Mouse (Mus musculus) mouse trophoblast stem cell (cell line): ENCODE results near the gene Cwc27.

Experiments used
- in situ Hi-C, 2 experiments: fragments of 300-500 bp; cut with MseI, MboI; formaldehyde crosslinking; loops; 2 replicates in 1 of 2; 3 replicates in 1 of 2; pipeline ENCODE4 v1.15.1; 2025

The Cwc27 gene

GRCm38 (mm10) chr13:104650145-104650544 lies 166.8 kb downstream of the Cwc27 start:
- in situ Hi-C loops: no loop called here

DNA sequence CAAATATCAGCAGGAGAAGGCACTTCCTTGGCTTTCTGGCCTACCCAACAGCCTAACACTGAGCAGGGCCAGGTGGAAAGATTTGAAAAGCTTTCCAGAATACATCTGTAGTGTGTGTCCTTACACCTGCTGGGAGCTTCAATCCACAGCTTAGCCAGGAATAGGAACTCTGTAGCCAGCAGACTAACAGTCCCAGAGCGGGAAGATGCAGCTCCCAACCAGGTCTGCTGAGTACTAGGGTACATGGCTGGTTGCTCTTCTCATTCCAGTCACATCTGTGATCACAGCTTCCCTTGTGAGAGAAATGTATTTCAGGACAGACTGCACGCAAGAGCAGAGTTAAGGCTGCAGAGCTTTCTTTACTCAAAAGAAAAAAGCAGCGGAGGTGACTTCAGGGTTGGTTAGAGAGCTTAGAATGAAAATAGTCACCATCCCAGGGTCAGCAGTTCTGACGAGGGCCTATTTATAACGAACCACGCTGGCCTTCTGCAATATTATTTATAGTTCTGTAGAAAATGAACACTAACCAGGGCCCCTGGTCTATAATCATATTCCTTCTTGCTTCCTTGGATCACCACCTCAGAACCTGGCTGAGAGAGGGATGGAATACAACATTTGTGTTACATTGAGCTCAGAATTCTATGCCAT lies 171.0 kb downstream of the Cwc27 start:
- in situ Hi-C loops: no loop called here

DNA sequence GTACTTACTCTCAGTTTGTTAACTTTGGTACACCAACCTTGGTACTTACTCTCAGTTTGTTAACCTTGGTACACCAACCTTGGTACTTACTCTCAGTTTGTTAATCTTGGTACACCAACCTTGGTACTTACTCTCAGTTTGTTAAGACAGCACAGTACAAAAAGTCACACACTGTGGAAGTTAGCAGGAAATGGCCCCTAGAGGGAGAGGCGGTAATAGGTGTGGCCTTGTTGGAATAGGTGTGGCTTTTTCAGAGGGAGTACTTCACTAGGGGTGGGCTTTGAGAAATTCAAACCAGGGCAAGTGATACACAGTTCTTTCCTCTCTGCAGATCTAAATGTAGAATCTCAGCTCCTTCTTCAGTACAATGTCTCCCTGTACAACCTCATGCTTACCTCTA lies 172.8 kb downstream of the Cwc27 start:
- in situ Hi-C loops: no loop called here

GRCm38 (mm10) chr13:104640694-104641454 lies 176.1 kb downstream of the Cwc27 start:
- in situ Hi-C loops: no loop called here

DNA sequence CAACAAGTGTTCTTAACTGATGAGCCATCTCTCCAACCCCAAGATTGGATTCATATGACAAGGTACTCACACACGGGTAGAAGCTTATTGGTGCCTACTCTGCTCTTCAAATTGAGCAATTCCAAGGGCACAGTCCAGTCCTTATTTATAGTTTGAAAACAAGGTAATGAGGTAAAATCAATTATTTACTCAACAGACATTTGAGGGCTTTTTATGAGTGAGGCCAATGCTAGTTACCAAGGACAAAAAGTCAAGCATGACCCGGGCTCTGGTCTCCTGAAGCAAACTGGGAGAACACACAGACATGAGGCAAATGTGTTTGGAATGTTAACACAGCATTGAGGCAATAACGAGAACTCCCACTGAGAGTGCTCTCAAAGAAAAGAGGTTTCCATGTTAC lies 178.0 kb downstream of the Cwc27 start:
- in situ Hi-C loops: no loop called here

- in situ Hi-C loops: no loop called here
These were observed 180.9 kb downstream of the Cwc27 start for GRCm38 (mm10) chr13:104635965-104636462.

DNA sequence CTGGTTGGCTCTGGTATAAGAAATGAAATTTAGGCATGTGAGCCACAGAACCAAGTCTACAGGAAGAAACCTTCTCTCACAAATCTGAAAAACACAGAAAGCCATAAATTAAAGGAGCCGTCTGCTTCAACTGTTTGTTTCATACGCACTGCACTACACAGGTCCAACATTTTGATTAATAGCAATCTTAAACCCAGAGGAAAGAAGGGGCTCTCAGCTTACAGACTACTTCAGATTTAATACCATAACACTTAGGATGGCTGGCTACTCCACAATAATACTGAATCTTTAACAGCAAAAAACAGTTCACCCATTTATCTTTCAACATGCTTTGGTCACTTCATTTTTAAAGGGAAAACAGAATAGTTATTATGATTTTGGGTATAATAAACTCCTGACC lies 182.2 kb downstream of the Cwc27 start:
- in situ Hi-C loops: no loop called here

DNA sequence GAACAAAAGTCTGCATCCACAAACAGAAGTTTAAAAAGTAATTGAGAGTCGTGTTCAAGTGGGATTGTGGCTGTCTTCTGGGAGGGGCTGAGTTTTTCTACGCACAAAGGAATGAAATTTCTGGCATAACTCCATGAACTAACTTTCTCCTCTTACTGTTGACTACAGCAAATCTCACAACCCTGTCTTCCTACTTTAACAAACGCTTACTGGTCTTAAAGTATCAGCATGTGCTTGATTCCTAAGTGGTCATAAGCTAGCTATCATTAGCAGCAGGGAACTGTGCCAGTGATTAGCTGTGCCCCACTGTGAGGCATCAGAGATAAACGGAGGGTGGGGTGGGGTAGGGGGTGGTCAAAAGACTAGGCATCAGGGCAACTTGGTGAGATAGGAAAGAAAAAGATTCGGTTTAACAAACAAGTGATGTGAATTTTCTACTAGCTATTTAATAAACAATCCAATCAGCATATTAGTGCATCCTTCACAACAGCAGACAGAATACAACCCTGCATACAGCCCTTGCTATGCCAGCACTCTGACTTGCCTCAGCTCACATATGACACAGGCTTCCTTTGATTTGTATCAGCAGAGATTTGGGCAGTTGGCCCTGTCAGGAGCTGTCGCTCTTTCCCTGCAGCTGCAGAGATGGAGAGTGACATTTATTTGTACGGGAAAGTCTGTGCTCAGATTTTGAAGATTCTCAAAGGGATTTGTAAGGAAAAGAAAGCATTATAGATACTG lies 184.3 kb downstream of the Cwc27 start:
- in situ Hi-C loops: no loop called here

- in situ Hi-C loops: no loop called here
These were observed 185.2 kb downstream of the Cwc27 start for GRCm38 (mm10) chr13:104631621-104632205.

- in situ Hi-C loops: no loop called here
These were observed 186.1 kb downstream of the Cwc27 start for GRCm38 (mm10) chr13:104630808-104631207.

DNA sequence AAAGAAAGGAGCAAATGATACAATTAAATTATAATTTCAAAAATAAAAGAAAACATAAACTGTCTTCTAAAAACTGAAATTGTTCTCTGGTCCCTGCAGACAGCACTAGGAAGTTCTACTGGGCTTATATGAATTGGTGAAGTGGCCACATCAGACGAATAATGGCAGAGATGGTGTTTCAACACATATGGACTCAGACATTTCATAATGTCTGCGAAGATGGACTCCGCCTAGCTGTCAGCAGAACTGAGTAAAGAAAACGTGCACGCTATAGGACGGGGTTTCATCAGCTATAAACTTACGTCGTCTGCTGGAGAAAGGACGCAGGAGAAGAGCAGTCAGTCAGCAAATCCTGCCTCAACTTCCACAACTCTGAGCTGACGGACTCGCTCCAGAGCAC lies 187.3 kb downstream of the Cwc27 start:
- in situ Hi-C loops: no loop called here

- in situ Hi-C loops: no loop called here
These were observed 188.9 kb downstream of the Cwc27 start for GRCm38 (mm10) chr13:104628019-104628418.

GRCm38 (mm10) chr13:104627169-104627909 lies 189.6 kb downstream of the Cwc27 start:
- in situ Hi-C loops: no loop called here

GRCm38 (mm10) chr13:104623130-104623891 lies 193.6 kb downstream of the Cwc27 start:
- in situ Hi-C loops: no loop called here

GRCm38 (mm10) chr13:104622102-104622743 lies 194.7 kb downstream of the Cwc27 start:
- in situ Hi-C loops: no loop called here

DNA sequence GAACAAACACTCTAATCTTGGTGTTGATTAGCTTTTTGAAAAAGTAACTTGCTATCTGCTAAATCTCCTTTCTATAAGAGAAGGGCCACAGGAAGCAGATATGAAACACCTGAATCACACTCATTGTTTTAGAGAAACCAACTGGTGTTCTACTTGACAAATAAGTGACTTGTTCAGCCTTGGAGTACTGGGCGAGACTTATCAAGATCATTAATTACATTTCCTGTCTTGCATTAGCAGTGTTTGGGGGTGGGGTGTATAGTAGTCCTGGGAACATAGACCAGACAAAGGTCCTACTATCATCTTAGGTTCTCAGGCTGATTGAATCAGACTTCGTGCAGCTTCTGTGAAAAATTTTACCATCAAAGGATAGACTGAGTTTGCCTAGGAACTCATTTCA lies 196.5 kb downstream of the Cwc27 start:
- in situ Hi-C loops: no loop called here

DNA sequence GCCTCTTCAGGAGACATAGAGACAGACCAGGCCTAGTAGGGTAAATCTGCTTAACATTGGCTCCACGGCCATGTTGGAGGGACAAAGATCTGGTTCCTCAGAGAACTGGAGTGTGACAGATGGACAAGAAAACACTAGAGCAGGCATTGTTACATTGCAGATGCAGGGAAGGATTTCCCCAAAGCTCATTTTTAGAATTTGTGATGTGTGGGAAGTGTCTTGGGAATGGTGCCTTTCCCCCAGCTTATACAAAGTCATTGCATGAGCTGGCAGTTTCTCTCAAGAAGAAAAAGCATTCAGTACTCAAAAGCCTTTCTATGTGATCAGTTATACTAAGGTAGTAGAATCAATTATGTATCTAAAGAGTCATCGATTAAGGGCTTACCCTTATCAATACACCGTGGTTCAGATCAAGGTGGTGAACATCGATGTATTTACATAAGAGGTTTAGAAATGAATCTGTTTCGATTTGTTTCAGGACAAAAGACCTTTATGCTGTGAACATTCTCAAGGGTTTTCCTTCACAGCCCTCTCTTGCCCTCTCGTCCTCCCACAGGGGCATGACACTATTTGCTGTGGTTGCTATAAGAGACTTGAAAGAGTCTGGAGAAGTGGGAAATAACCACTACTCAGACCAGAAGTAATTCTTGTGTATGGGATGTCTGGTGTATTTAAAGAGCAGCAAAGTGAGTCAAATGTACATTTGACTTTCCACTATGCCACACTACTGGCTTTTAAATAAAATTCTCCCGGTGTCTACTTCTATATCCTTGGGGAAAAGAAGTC lies 197.2 kb downstream of the Cwc27 start:
- in situ Hi-C loops: no loop called here

DNA sequence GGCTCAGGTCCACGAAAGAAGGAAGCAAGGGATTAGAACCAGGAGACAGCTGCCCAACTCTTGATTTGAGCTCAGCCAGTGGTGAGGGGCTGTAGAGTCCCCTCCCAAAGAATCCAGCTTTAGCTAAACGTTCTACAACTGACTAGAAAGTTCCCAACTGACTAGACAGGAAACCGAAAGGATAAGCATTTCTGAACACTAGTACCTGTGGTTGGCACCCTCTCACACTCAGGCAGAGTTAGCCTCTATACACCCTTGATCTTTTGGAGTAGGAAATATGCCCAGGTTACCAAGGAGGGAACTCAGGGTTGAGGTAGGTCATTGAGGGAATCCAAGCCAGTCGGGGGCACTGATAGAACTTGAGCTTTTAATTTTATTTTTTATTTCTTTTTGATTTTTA lies 199.7 kb downstream of the Cwc27 start:
- in situ Hi-C loops: no loop called here
